Mouse (Mus musculus) bone marrow macrophage, adult 2 months (primary cell): Measurements from ENCODE around the gene Lrrc75b.

Experiments
- CTCF ChIP-seq: IDR thresholded peaks from 2 replicates; pipeline ENCODE4 v1.5.1; 2012; ENCODE audit warnings: low read depth, mild to moderate bottlenecking, low read length, moderate library complexity
- POLR2A ChIP-seq: IDR thresholded peaks from 2 replicates; pipeline ENCODE4 v1.6.1; 2012; ENCODE audit warnings: mild to moderate bottlenecking, low read depth, low read length, borderline replicate concordance

DNA sequence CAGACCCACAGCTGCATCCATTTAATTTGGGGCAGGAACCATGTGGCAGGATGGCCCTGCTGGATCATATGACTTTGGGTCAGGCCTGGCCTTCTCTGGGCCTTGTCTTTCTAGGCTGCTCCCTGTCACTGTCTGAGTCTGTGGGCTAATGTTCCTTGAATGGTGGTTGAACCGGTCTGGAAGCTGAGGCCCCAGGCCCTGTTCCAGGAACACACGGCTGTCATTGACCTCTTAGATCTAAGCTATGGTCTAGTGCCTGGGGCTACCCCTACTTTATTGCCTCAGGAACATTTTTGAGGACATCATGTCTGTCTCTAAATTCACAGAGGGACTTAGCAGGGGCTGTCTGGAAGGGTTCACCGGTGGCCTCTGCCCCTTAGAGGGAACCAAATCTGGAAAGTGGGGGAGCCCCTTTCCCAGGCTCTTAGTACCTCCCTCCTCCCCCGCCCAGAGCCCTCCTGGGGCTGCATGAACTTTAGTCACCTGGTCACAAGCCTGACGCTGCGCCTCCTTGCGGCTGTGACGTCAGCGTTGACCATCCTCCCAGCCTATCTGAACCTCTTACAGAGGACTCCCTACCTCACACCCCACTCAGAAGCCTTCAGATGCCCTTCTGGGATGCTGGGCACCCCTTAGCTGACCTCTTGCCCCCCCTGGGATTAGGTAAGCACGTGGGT lies 11.0 kb upstream of the Lrrc75b start:
- TF ChIP-seq CTCF (no peak), POLR2A (no peak)
